Mouse (Mus musculus) adrenal gland, postnatal 4 days (tissue): ENCODE measurements around the gene Vps50. TPM values are rescaled to one million over a fixed set of nuclear protein-coding genes. Genes with fewer than 3 reads are reported as not detected.
"Not testable (repeated sequence)": the region's sequence is repeated elsewhere in the genome, so short reads cannot be mapped to it uniquely, and the experiment has no call there.

Experiments
- DNase-seq, 2 experiments: peaks; one replicate each; pipeline ENCODE4 v3.0.0; 2021 to 2022; ENCODE audit warnings: low spot score in 2 of 2, mixed read lengths in 2 of 2
- total RNA-seq, 2 experiments: library from RNA; stranded (reverse); gene quantifications; 2 replicates each; pipeline ENCODE4 v1.2.3; 2021

The Vps50 gene
- total RNA-seq, 2 experiments from 2014 or later, result 23.7 to 25.0 TPM

DNA sequence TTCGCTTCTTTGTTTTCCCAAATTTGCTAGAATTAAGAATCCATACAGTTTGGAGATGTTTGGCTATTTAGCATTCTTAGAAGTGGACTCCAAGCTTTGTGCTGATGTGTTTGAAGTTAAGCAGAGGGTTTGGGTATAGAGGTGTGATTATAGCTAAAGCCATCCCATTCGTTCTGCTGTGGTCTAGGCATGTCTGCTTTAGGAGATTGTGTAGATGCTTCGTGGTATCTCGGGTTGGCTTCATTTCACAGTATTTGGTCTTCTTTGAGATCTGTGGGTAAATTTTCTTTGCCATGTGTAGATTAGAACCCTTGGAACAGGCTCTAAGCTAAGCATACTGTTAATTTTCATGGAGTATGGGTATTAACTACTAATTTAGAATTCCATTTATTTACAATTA, 30.0 kb downstream of the Vps50 start:
- no peak for DNase-seq

DNA sequence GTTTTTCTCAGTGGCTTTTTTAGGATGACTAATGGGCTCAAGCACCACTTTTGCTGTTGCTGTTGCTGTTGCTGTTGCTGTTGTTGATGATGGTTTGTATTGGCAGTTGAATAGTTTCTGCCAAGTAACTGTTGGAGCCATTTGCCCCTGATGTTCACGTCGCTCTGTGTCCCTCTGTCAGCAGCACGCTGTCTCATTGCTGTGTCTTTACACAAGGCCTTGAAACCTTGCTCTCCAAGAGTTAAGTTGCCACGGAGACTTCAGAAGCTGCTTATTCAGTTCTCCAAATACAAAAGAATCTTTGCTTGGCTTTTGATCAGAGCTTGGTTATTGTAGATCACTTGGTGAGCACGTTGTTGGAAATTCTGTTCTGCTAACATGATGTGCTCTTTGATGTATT, 33.3 kb downstream of the Vps50 start:
- no peak for DNase-seq

DNA sequence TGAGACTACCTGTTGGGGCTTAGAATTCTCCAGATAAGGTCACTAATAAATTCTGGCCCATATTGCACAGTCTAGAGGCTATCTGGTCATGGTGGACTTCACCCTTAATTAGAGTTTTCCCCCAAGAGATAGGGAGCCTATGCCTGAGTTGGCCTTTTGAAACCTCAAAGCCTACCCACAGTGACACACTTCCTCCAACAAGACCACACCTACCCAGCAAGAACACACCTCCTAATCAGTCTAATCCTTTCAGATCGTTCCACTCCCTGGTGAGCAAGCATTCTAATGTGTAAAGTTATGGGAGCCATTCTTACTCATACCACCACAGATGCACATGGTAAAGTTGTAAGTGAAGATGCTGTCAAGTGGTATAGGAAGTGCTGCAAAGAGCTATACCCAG, 37.9 kb downstream of the Vps50 start:
- no peak for DNase-seq

DNA sequence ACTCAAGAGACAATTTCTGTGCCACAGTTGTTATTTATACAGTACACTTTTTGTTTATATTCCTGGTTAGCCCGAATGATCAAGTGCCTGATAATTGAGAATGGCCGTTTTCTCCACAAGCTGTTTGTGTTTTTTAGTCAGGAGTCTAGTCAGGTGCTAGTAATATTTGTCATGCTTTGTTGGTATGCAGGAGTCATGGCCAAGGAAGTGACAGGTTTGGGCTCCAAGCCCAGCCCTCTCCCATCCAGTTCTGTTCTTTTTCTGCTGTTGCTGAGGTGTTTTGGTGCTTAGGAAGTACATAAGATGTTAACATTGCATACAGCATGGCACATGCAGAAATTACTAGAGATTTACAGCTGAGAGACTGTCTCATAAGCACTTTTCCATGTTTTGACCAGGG, 41.3 kb downstream of the Vps50 start:
- no peak for DNase-seq

DNA sequence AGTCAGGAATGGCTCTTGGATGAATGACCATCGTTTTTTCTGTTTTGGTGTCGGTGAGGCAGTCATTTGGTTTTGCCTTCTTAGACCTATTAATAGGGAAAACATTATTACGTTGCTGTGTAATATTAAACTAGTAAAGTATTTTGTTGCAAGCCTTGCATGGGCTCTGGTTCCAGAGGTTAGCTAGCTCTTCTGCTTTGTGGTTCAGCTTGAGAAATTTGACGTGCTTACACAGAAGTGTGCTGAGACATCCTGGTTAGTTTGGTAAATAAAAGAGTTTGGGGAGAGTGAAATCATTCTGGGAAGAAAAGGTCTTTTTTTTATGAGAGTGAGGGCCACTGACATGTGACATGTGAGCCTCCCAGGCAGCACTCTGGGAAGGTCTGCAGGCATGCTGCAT, 45.7 kb downstream of the Vps50 start:
- DNase-seq, result no peak

DNA sequence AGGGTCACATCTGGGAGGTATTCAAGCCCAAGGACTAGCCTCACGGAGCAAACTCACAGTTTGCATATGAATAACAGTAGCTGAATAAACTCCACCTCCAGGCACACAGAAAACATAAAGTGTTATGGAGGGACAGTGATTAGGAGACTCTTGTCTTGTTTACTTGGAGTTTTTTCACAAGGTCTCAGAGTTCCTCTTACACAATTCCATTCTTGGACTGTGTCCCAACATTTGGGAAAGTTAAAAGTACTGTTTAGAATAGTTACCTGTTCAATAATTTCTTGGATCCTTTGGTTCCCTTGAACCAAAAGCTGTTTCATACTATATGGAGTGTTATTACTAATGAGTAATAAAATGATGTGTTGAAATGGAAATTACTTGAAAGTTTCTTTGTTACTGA, 46.8 kb downstream of the Vps50 start:
- no peak for DNase-seq

DNA sequence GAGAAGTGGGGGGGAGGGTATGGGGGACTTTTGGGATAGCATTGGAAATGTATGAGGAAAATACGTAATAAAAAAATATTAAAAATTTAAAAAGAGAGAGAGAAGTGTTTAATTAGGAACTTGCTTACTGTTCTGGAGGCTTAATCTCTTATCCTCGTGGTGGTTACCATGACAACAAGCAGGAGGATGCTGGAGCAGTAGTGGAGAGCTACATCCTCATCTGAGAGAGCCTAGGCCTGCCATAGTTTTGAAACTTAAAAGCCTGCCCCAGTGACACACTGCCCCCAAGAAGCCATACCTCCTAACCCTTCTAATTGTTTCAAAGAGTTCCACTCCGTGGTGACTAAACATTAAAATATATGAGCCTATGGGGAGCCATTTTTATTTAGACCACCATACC, 50.8 kb downstream of the Vps50 start:
- DNase-seq, result no peak

DNA sequence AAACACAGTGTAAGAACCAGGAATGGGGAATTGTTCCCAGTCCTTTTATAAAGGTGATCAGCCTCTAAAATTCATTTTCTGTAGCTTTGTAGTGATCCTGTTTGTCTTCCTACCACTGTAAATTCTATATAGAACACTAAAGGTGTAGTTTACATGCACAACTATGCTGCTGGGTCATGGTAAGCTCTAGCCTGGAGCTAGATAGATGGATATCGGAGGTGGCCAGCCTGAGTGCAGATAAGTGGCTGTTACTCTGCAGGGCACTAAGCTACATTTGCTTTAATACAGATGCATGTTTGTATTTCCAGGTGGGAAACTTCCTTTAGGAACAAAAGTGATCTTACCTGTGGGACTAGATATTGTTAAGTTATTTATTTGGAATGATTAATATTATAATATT, 51.8 kb downstream of the Vps50 start:
- no peak for DNase-seq

DNA sequence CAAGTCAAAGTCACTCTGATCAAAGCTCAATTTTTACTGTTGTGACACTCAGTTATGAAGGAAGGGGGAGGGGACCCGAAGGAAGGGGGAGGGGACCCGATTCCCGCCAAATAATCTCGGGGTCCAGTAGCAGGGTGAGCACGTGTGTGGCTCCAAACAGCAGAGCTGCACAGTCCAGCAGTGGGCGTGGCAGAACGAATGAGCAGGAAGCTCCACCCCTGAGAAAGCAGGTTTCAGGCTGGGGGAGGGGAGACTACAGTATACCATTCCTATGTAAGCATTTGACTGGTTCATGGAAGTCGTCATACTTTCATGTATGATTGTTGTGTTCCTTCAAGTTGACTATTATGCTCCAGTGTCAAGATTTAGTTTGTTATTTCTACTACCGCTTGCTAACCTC, 54.5 kb downstream of the Vps50 start:
- DNase-seq, result not testable (repeated sequence)

DNA sequence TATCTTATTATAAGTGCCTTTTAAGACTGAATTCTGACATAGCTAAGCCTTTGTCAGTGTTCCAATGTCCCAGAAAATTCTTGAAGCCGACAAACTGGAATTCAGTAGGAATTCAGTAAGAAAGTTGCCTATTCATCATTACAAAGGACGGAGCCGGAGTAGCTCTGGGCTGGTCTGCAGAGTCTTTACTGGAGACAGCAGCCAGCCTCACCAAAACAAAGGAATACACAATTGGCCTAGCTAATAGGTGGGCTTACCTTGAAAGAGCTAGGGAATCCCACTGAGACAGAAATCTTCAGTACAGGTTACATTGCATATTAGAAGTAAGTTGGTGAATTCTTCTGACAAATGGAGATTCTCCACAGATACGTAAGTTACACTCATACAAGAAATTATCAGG, 59.0 kb downstream of the Vps50 start:
- DNase-seq, result no peak

DNA sequence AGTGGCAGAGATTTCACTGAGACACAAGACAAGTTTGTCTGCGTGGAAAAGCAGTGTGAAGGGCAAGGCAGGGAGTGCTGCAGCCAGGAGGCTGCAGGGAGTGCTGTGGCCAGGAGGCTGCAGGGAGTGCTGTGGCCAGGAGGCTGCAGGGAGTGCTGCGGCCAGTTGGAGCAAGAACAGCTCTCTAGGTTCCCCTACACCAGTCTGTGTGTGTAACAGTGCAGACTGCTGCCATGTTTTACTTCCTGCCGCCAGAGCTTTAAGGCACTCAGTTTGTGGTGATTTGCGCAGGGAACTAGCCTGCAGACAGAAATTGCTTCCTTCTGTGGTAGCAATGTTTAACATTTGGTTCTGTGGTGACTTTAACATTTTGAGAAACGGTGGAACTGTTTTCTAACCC, 61.8 kb downstream of the Vps50 start:
- DNase-seq, result no peak

DNA sequence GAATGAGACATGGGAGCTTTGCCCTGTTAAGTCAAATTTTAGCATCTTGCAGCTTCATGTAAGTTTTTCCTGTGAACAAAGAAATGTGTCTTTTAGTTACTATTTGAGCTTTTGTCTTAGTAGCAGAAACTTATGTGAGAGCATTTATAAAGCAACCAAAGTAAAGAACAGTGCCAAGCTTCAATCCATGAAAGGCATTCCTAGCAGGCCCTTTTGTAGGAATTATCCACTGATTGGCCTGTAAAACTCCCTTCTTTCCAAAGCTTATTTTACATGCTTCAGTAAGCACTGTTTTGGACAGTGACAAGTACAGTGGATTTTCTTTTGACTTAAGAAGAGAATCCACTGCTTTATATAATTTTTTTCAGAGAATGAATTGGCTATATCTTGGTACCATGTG, 64.1 kb downstream of the Vps50 start:
- no peak for DNase-seq

DNA sequence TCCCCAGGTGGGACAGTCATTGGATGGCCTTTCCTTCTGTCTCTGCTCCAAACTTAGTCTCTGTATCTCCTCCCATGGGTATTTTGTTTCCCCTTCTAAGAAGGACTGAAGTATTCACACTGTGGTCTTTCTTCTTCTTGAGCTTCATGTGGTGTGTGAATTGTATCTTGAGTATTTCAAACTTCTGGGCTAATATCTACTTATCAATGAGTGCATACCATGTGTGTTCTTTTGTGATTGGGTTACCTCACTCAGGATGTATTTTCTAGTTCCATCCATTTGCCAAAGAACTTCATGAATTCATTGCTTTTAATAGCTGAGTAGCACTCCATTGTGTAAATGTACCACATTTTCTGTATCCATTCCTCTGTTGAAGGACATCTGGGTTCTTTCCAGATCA, 65.9 kb downstream of the Vps50 start:
- DNase-seq, result not testable (repeated sequence)

DNA sequence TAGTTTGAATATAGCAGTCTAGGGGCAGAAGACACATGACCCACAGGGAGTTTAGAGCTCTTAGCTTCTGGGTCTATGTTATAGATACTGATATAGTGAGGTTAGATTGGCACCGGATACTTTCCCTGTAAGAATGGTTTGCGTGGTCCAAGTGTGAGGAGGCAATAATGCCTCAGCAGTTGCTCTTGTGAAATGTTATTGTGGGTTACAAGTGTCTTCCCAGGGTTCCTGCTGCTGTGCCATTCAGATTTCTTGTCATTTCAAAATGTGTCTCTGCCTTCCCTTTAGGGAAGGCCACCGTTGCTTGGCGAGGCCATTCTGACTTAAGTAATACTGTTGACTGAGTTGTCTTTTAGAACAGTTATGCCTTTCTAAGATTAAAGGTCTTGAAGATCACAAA, 66.8 kb downstream of the Vps50 start:
- DNase-seq, result no peak

DNA sequence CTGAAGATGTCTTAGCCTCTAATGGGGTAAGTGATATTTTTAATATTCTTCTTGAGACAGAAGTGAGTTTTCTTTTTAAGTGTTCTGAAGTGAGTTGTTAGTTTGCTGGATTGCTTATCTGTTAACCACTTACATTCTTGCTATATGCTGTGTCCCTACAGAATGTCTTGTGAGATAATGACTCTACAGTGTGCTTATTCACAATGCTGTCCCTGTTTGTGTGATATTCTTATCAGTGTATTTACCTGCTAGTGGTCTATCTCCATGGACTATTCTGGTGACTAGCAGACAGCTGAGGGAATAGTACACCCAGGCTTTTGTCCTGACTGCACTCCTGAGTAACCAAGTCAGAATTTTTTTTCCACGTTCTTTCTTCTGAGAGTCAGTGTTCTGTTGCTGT, 67.5 kb downstream of the Vps50 start:
- DNase-seq, result no peak

DNA sequence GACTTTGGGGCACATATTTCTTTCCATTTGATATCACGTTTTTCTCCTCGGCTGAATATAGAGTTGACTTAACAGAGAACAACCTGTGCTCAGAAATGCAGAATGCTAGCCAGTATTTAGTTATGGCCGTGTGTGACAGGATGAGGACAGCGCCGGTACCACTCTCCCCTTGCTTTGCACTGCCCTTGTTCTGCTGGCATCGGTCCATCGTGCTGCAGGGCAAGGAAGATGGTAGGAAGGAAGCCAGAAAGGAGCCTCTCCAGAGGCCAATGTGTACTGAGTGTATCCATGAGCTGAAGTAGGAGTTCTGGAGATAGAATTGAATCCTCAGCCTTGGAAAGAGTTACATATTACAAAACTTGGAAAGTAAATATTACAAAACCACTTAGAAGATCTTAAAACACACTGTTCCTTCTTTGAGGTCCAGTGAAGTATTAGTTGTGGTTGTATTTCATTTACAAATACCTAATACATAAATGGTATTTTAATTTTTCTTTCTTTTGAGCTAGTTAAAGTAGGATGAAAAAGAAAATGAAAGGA, 69.0 kb downstream of the Vps50 start:
- DNase-seq, result no peak

DNA sequence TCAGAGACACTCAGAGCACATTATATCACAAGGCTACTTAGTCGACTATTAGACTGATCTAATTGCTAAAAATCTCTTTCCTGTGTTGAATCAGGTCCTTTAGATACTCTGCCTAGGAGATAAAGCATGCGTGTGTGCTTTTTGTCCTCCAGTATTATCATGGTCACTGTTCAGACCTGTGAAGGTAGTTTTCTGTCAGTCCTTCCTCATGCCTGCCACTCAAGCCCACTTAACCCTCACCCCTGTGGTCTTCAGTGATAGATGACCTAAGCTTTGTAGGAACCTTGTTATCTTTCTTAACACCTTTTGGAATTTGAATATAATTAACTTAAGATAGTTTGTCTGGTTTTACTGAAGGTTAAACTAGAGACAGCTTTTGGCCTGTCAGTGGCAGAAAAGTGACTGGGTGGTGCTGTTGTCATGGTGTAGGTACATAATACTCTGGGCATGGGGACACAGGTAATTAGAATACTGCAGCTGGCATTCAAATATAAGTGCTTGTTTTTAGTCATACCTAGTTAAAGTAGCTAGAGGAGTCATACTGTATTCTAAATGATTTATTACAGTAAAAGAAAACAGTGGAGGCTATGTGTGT, 74.1 kb downstream of the Vps50 start:
- no peak for DNase-seq

DNA sequence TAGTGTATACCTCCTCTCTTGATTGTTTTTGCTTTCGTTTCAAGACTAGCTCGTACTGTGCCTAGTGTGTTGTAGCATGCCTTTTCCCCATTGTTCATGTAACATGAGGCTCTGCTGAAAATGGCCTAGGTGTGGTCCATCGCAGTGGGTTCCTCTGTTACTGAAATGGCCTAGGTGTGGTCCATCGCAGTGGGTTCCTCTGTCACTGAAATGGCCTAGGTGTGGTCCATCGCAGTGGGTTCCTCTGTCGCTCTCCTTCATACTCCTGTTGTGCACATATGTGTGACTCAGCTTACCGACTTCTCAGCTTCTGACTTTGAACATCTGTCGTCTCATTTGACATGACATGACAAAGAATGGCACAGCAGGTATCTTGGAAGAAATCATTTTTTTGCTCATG, 75.6 kb downstream of the Vps50 start:
- DNase-seq, result no peak

DNA sequence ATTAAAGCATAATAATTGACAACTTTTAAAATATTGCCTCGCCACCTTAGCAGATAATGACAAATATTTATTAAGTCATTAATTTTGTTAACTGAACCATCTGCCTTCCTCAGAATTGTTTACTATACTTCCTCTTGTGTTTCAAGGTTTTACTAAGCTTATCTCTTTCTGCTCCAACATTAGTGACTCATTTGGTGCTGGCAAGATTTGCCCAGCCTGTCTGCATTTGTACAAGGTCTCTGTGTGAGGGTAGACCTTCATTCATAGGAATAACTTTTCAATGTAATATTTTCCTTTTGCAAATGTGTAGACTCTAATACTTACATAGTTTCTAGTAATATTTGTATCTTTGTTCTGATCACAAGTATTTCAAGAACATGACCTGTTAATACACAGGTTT, 87.2 kb downstream of the Vps50 start:
- DNase-seq, result no peak

DNA sequence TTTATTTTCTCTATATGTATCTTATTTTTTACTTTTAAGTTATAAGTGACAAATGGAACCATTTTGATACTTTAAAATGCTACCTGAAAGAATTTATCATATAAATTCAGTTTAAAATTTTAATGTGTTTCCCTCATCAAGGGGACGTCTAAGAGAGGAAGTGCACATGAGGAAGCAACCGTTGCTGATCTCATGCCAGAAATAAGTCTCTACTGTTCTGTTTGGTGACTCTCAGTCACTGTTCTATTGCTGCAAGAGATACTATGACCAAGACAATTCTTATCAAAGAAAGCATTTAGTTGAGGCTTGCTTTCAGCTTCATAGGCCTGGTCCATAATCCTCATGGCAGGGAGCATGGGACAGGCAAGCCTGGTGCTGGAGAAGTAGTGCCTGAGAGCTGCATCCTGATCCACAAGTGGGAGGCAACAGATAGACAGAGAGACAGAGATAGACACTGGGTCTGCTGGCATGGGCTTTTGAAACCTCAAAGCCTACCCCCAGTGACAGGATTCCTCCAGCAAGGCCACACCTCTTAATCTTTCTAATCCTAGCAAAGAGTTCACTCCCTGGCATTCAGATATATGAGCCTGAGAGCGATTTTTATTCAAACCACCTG, 92.2 kb downstream of the Vps50 start:
- no peak for DNase-seq

DNA sequence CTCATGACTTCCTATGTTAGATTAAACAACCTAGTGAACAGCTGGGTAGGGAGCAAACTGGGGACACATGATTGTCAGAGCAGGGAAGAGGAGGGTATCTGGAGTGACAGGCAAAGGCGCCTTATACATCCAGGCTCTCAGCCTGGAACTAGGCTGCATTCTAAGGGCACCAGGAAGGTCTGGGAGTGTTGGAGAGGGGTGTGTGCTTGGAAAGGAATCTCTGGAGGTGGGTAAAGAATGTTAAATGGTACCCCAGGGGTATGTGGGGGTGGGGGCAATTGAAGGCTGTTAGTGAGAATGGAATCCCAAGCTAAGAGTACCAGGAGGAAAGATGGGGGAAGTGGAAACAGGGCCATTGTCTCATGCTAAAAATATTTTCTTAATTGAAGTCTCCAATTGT, 96.1 kb downstream of the Vps50 start:
- DNase-seq, result no peak

DNA sequence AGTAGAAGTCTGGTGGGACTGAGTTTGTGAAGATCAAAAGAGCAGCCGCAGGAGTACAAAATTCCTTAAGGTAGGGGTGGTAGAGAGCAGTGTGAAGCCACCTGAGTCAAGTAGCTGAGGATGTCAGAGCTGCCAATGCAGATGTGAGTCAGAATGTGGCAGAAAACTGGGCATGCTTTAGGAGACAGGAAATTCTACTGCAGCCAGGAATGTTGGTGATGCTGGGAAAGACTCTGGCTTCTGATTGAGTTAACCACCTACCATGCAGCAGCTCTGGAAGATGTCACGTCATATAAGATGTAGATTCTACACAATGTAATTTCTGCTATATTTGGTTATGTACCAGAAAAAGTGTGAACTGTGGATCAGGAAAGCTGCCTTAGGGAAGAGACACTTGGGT, 114.6 kb downstream of the Vps50 start:
- no peak for DNase-seq
